Mouse (Mus musculus) limb, embryonic 12.5 days (tissue): ENCODE data around the gene Heatr5b. TPM values are rescaled to one million over a fixed set of nuclear protein-coding genes. Genes with fewer than 3 reads are reported as not detected.

ENCODE experiments used
- polyA plus RNA-seq: library from polyadenylated mRNA; unstranded; fragments of >200 nt; fragmentation: Nextera tagmentation; extraction: Ambion mirVana; gene quantifications from 2 replicates; pipeline ENCODE4 v1.2.1, GENCODE M21; 2016

The Heatr5b gene
- polyA plus RNA-seq, 1 experiment from 2014 or later: 15.9 TPM

Other genes starting within 250 kb of the Heatr5b start
- 6.1 and 6.7 TPM in 2 replicates for gene Strn, start 98.2 kb downstream of the Heatr5b start, polyA plus RNA-seq
- 48.2 and 52.4 TPM in 2 replicates for gene Gpatch11, start 203 bp upstream of the Heatr5b start, polyA plus RNA-seq
- gene Eif2ak2, start 47.2 kb upstream of the Heatr5b start, polyA plus RNA-seq: 16.1 TPM in 2 replicates
- gene Sult6b1, start 71.6 kb upstream of the Heatr5b start, polyA plus RNA-seq: 0.10 TPM in 1 of 2 replicates, not detected in the other
- gene Cebpzos, start 81.1 kb upstream of the Heatr5b start, polyA plus RNA-seq: 106 and 107 TPM in 2 replicates
- gene Cebpz, start 101.7 kb upstream of the Heatr5b start, polyA plus RNA-seq: 70.8 and 73.4 TPM in 2 replicates
- gene Ndufaf7, start 101.8 kb upstream of the Heatr5b start, polyA plus RNA-seq: 50.7 and 59.4 TPM in 2 replicates
- 56.8 and 57.6 TPM in 2 replicates for gene Prkd3, start 185.5 kb upstream of the Heatr5b start, polyA plus RNA-seq
- gene Qpct, start 216.5 kb upstream of the Heatr5b start, polyA plus RNA-seq: 2.6 and 3.1 TPM in 2 replicates